Mouse (Mus musculus): ENCODE data around the gene A630076J17Rik.

- peak; percentile 23 for TF ChIP-seq CTCF (IDR thresholded peaks at IDR 0.05; ENCODE audit: low read depth)
- TF ChIP-seq EP300 (IDR thresholded peaks at IDR 0.05; ENCODE audit: low read depth) = no peak
Observed at GRCm38 (mm10) chr3:107275996-107276395, 45.6 kb downstream of the A630076J17Rik start.

Measured in liver, postnatal 0 days (tissue).